Mouse (Mus musculus): Measurements from ENCODE around the gene Clcf1. TPM values are rescaled to one million over a fixed set of nuclear protein-coding genes. Genes with fewer than 3 reads are reported as not detected.

The Clcf1 gene
- polyA plus RNA-seq, 1 experiment from 2014 or later: 9.0 TPM

DNA sequence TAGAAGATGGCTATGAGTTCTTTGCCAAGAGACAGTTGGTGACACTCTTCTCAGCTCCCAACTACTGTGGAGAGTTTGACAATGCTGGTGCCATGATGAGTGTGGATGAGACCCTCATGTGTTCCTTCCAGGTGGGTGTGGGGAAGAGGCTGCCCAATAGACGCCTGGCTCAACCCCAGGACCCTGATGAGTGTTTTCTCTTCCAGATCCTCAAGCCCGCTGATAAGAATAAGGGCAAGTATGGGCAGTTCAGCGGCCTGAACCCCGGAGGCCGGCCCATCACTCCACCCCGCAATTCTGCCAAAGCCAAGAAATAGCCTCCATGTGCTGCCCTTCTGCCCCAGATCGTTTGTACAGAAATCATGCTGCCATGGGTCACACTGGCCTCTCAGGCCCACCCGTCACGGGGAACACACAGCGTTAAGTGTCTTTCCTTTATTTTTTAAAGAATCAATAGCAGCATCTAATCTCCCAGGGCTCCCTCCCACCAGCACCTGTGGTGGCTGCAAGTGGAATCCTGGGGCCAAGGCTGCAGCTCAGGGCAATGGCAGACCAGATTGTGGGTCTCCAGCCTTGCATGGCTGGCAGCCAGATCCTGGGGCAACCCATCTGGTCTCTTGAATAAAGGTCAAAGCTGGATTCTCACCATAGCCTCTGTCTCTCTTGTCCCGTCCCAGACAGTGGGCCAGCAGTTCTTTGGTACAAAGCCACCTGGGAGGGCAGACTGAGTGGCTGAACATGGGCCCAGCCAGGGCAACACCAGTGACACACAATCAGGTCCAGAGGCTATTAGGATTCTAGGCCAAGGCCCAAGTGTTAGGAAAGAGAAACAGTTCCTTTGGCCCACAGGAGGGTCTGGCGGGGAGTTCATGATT, 19.0 kb upstream of the Clcf1 start:
- Histone ChIP-seq H3K4me1 (peaks cover 46% of the 10 kb centered on the region), H3K9ac (0 out of 2 replicates have a peak overlapping the region, but pooled peaks have one; percentile 1), H3K36me3 (peaks cover 66% of the 10 kb centered on the region), H3K27me3 (no peaks in the 10 kb centered on the region), H3K4me3 (no peak overlapping the region), H3K4me2 (replicated peaks) (no peak overlapping the region), H3K27ac (no peak overlapping the region), H3K9me3 (no peaks in the 10 kb centered on the region)
- ATAC-seq (ENCODE audit: low FRiP score, low read depth): no peak
- 79% methylated on average over 12 of the region's 12 CpGs for WGBS

DNA sequence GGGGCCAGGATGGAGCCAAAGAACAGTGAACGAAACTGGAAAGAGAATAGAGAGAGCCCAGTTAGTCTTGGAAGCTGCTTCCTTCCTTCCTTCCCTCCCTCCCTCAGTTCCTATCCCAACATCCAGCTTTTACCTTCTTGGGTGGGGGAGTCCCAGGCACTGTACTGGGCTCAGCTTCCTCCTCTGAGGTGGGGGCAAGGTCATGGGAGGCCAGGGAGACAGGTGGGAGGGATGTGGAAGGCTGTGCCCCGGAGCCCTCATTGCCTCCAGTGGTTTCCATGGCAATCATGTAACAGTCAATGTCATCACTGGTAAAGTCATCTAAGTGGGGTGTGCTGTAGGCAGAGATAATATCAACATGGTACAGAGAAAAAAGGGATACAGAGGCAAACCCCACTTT, 18.0 kb upstream of the Clcf1 start:
- no peak overlapping the region; the same call in 1 of the 2 replicates for H3K27ac ChIP-seq
- H3K4me3 ChIP-seq: no peak overlapping the region
- no peak overlapping the region for H3K9ac ChIP-seq
- H3K4me1 ChIP-seq: peaks cover 50% of the 10 kb centered on the region
- no peaks in the 10 kb centered on the region for H3K27me3 ChIP-seq
- H3K4me2 ChIP-seq (replicated peaks): no peak overlapping the region
- H3K36me3 ChIP-seq: peaks cover 70% of the 10 kb centered on the region
- no peaks in the 10 kb centered on the region for H3K9me3 ChIP-seq
- WGBS: 42% methylated on average over 2 of the region's 2 CpGs
- ATAC-seq (ENCODE audit: low FRiP score, low read depth): no peak

DNA sequence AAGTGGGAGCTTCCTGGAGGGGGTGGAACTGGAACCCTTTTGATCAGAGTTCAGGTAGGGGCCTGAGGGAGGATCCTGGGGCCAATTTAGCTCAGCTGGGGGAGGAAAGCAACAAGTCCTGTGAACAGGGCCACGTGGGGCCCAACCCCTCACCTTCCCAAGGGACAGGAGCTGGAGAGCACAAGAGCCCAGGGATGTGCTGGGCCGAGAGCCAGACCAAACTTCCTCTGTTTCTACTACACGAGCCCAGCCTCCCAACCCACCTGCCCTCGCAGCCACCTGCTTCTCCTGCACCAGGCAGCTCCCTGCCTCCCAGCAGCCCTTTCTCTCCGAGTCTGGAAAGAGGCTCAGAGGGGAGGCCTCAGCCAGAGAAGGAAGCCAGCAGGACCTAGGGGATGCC, 17.5 kb upstream of the Clcf1 start:
- Histone ChIP-seq H3K27ac (peak overlapping the region; percentile 34; the same call in 1 of the 2 replicates), H3K27me3 (no peaks in the 10 kb centered on the region), H3K9ac (peak overlapping the region; percentile 25), H3K4me1 (peaks cover 45% of the 10 kb centered on the region), H3K36me3 (peaks cover 70% of the 10 kb centered on the region), H3K4me3 (no peak overlapping the region), H3K9me3 (no peaks in the 10 kb centered on the region), H3K4me2 (replicated peaks) (no peak overlapping the region)
- 11% methylated on average over 5 of the region's 5 CpGs for whole genome bisulfite sequencing
- no peak for ATAC-seq (ENCODE audit: low FRiP score, low read depth)

DNA sequence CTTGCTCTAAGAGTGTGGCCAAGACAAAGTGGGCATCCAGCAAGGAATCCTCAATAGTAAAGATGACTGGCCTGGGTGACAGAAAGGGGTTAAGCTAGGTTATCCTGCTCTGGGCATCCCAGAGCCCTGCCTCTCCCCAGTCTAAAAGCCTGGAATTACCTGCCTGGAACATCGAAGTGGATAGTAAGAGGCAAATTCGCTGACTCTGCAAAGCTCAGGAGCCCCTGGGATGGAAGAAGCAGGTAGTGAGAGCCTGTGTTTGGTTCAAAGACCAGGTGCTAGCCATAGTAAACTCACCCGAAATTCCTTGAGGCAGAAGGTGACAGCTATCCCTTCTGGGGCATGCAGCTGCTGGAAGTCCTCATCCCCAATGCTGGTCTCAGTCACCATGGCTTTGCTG, 16.9 kb upstream of the Clcf1 start:
- Histone ChIP-seq H3K36me3 (peaks cover 70% of the 10 kb centered on the region), H3K4me2 (replicated peaks) (no peak overlapping the region), H3K9ac (no peak overlapping the region), H3K9me3 (no peaks in the 10 kb centered on the region), H3K27me3 (no peaks in the 10 kb centered on the region), H3K4me3 (no peak overlapping the region), H3K4me1 (peaks cover 50% of the 10 kb centered on the region), H3K27ac (peak overlapping the region; percentile 34; the same call in 1 of the 2 replicates)
- ATAC-seq (ENCODE audit: low FRiP score, low read depth): no peak
- 69% methylated on average over 3 of the region's 3 CpGs for WGBS

DNA sequence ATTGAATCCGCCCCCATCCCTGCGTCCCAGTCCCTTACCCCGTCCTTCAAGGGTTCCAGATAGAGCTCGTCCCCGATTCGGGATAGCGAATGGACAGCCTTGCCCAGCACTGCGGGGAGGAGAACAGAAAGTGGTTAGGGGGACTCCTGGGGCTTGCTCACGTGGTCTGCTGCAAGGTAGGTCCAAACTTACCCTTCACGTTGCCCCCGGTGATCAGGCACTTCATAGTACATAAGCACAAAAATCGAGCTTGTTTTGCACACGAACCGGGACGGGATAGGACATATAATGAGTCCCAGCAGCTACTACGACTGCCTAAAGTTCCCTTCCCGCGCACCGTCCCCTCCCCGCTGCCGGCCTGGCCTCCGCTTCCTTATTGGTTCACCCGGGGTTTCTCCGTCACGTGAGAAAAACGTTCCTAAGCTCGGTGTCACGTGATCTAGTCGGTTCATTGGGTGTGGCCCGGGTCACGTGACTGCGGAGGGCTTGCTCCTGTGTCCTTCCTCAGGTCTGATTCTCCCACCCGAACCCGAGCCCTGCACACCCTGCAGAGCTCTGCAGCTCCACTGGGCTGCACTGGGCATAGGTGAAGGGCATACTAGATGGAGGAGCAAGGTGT, 12.6 kb upstream of the Clcf1 start, which contains the start of gene Rad9a:
TSS of gene Rad9a (minus strand) at position 372 of the 619 bp plus-strand sequence.
- WGBS: under 1% methylated on average over 34 of the region's 34 CpGs
- H3K9ac ChIP-seq: peak within 1 kb of the TSS; percentile 77
- peak; percentile 86 for ATAC-seq (ENCODE audit: low FRiP score, low read depth)

DNA sequence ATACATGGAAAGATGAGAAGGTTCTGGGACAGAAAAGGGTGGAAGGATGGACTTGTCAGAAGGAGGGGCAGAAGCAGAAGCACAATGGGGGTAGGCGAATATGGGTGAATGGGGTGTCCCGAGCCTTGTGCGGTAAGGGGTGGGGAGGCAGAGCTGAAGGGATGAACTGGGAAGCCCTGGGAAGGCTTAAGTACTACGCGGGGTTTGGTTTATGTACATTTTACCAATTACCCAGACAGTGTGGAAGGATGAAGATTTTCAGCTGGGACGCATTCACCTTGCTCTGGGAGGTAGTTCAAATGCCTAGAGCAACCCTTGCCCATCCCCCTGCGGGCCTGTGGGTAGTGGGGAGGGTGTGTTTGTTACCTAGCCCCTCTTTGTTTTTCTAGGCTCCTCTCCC, 11.9 kb upstream of the Clcf1 start:
- Histone ChIP-seq H3K27me3 (0 out of 2 replicates have a peak, but pooled peaks cover 3% of the 10 kb centered on the region), H3K36me3 (peaks cover 29% of the 10 kb centered on the region), H3K4me3 (peak overlapping the region; percentile 57), H3K4me1 (peaks cover 28% of the 10 kb centered on the region), H3K9me3 (no peaks in the 10 kb centered on the region), H3K4me2 (replicated peaks) (peak overlapping the region; percentile 94), H3K27ac (no peak overlapping the region), H3K9ac (peak overlapping the region; percentile 76)
- 31% methylated on average over 7 of the region's 7 CpGs for WGBS
- no peak for ATAC-seq (ENCODE audit: low FRiP score, low read depth)

More for the DNA sequence above, 12.6 kb upstream of the Clcf1 start, which contains the start of gene Rad9a:
- 0 out of 2 replicates have a peak, but pooled peaks cover 2% of the 10 kb centered on the region for H3K27me3 ChIP-seq
- peak within 1 kb of the TSS; percentile 57 for H3K4me3 ChIP-seq
- peak within 1 kb of the TSS; percentile 39 for H3K27ac ChIP-seq
- peaks cover 37% of the 10 kb centered on the region for H3K36me3 ChIP-seq
- peak within 1 kb of the TSS; percentile 94 for H3K4me2 ChIP-seq (replicated peaks)
- no peaks in the 10 kb centered on the region for H3K9me3 ChIP-seq
- H3K4me1 ChIP-seq: peaks cover 32% of the 10 kb centered on the region

DNA sequence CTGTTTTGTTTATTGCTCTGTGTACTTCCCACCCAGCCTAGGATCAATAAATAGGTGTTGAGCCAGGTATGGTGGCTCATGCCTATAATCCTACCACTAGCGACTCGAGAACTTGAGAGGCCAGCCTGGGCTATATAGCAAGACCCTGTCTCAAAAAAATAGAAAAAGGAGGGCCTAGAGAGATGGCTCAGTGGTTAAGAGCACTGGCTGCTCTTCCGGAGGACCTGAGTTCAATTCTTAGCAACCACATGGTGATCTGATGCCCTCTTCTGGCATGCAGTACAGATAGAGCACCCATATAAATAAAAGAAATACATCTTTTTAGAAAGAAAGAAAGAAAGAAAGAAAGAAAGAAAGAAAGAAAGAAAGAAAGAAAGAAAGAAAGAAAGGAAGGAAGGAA, 10.9 kb upstream of the Clcf1 start:
- Histone ChIP-seq H3K36me3 (peaks cover 20% of the 10 kb centered on the region), H3K9ac (no peak overlapping the region), H3K9me3 (no peaks in the 10 kb centered on the region), H3K27me3 (0 out of 2 replicates have a peak, but pooled peaks cover 3% of the 10 kb centered on the region), H3K27ac (no peak overlapping the region), H3K4me3 (no peak overlapping the region), H3K4me2 (replicated peaks) (no peak overlapping the region), H3K4me1 (peaks cover 25% of the 10 kb centered on the region)
- WGBS: 59% methylated on average over 3 of the region's 3 CpGs
- no peak for ATAC-seq (ENCODE audit: low FRiP score, low read depth)

DNA sequence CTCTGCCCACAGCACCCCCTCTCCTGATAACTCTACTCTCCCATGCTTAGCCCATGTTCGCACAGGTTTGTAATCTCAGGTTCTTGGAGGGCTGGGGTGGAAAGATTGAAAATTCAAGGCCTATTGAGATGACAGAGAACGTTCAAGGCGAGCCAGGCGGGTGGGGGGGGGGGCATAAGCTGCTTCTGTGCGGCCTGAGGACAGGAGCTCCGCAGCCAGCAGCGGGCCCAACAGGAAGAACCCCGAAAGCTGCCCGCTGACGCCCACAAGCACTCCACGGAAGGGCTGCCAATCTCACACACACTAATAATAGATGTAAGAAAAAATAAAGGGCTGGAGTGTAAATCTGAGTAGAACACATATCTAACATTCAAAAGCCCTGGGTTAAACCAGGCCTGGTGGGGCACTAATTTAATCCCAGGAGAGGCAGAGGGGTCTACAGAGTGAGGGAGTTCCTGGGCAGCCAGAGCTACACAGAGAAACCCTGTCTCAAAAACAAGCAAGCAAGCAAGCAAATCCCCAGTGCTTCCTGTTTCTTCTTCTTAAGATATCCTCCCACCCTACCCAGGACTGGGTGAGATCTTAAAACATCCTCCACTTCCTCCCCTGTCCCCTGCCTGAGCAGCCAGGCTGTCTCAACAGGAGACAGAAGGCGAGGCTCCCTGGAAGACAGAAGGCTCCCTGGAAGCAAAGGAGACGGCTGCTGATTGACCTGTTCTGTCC, 10.3 kb upstream of the Clcf1 start:
- H3K27ac ChIP-seq: no peak overlapping the region
- H3K4me2 ChIP-seq (replicated peaks): no peak overlapping the region
- H3K4me1 ChIP-seq: peaks cover 25% of the 10 kb centered on the region
- no peak overlapping the region for H3K4me3 ChIP-seq
- H3K9me3 ChIP-seq: no peaks in the 10 kb centered on the region
- H3K9ac ChIP-seq: no peak overlapping the region
- ATAC-seq (ENCODE audit: low FRiP score, low read depth): no peak
- 0 out of 2 replicates have a peak, but pooled peaks cover 3% of the 10 kb centered on the region for H3K27me3 ChIP-seq
- peaks cover 14% of the 10 kb centered on the region for H3K36me3 ChIP-seq
- WGBS: 63% methylated on average over 13 of the region's 13 CpGs

DNA sequence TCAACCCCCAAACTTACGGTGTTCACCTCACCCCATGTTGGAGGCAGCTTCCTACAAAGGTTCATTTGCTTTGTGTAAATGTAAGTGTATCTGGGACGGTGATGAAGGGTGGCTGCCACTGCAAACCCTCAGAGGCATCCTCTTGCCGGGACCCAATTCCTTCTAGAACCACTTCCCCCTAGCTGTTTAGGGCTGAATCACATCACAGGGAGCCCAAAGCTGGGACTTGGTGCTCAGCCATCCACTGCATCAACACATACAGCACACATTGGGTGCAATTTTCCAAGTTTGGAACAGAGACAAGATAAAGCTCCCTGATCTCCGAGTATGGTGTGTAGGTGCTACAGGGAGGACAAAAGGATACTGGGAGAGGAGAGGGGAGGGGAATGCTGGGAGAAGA, 9.1 kb upstream of the Clcf1 start:
- no peaks in the 10 kb centered on the region for H3K9me3 ChIP-seq

DNA sequence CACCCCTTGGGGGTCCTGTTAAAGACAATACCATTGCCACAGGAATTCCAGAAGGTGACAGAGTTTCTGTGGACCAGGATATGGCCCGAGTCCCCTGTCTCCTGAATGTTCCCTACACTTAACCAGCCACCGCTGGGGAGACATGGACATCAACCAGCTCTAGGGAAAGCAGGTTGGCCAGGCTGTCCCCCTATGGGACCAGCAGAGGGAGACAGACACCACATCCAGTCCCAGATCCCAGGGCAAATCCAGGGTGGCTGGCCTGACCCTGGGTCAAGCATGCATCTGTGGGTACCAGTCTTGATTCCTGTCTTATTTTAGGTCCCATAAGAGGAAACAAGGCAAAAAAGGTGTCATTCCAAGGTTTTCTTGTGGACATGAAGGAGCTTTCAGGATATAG, 7.1 kb upstream of the Clcf1 start:
- no peak overlapping the region for H3K9ac ChIP-seq
- no peaks in the 10 kb centered on the region for H3K36me3 ChIP-seq
- no peak overlapping the region for H3K27ac ChIP-seq
- H3K4me2 ChIP-seq (replicated peaks): no peak overlapping the region
- 2% methylated on average over 2 of the region's 2 CpGs for WGBS
- no peaks in the 10 kb centered on the region for H3K9me3 ChIP-seq
- H3K4me3 ChIP-seq: no peak overlapping the region
- ATAC-seq (ENCODE audit: low FRiP score, low read depth): 0 out of 2 replicates have a peak, but pooled peaks have one; percentile 33
- H3K27me3 ChIP-seq: peaks cover 9% of the 10 kb centered on the region; the same call in 1 of the 2 replicates
- peaks cover 15% of the 10 kb centered on the region for H3K4me1 ChIP-seq

More for the DNA sequence above, 9.1 kb upstream of the Clcf1 start:
- no peak overlapping the region for H3K4me2 ChIP-seq (replicated peaks)
- H3K4me3 ChIP-seq: no peak overlapping the region
- H3K4me1 ChIP-seq: peaks cover 23% of the 10 kb centered on the region
- H3K27ac ChIP-seq: no peak overlapping the region
- no peak for ATAC-seq (ENCODE audit: low FRiP score, low read depth)
- peaks cover 5% of the 10 kb centered on the region for H3K36me3 ChIP-seq
- 56% methylated on average over 4 of the region's 4 CpGs for WGBS
- H3K27me3 ChIP-seq: 0 out of 2 replicates have a peak, but pooled peaks cover 3% of the 10 kb centered on the region
- H3K9ac ChIP-seq: no peak overlapping the region

DNA sequence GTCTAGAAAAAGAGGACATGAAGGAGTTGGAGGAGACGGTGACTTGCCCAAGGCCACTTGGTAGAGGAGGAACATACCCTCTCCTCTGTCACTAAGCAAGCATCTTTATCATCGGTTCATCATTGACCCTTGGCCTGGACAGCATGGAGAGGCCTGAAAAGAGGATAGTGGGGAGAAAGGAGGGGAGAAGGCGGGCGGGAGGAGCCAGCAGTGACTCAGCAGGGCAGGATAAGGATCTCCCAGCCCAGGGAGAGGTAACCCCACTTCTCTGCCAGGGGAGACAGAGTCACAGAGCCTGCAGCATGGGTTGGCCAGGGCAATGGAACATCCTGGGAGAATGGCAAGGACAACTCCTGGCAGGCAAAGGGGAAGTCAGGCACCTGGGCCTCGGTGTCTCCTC, 5.5 kb upstream of the Clcf1 start:
- Histone ChIP-seq H3K36me3 (no peaks in the 10 kb centered on the region), H3K9me3 (no peaks in the 10 kb centered on the region), H3K4me2 (replicated peaks) (no peak overlapping the region), H3K27ac (no peak overlapping the region), H3K4me3 (no peak overlapping the region), H3K4me1 (peaks cover 26% of the 10 kb centered on the region), H3K27me3 (peaks cover 9% of the 10 kb centered on the region; the same call in 1 of the 2 replicates), H3K9ac (no peak overlapping the region)
- WGBS: 80% methylated on average over 5 of the region's 5 CpGs
- no peak for ATAC-seq (ENCODE audit: low FRiP score, low read depth)

All from limb, embryonic 13.5 days (tissue).